Mouse (Mus musculus) hindbrain, embryonic 13.5 days (tissue): Measurements from ENCODE around the gene Hspa12b. TPM values are rescaled to one million over a fixed set of nuclear protein-coding genes. Genes with fewer than 3 reads are reported as not detected.

Experiments
- ATAC-seq: fragments of 200-750 bp; cut with Nextera tagmentation; 2 replicates; pipeline ENCODE4 v1.8.0; 2017; ENCODE audit warnings: moderate TSS enrichment; ENCODE audit not compliant: low FRiP score
- H3K27ac ChIP-seq: fragments of 300-500 bp; sonication (generic); 2 replicates; pipeline ENCODE4 v1.5.1; 2015; ENCODE audit warnings: inconsistent platforms, mild to moderate bottlenecking, moderate library complexity
- H3K27me3 ChIP-seq: fragments of 300-500 bp; sonication (generic); 2 replicates; pipeline ENCODE4 v1.6.1; 2015; ENCODE audit warnings: mild to moderate bottlenecking, inconsistent platforms
- H3K36me3 ChIP-seq: fragments of 300-500 bp; sonication (generic); 2 replicates; pipeline ENCODE4 v1.6.1; 2015; ENCODE audit warnings: mild to moderate bottlenecking, inconsistent platforms
- H3K4me1 ChIP-seq: fragments of 300-500 bp; sonication (generic); replicated peaks from 2 replicates; pipeline ENCODE4 v1.6.1; 2015; ENCODE audit warnings: inconsistent platforms
- H3K4me2 ChIP-seq: fragments of 300-500 bp; sonication (generic); 2 replicates; pipeline ENCODE4 v1.6.1; 2015; ENCODE audit warnings: inconsistent platforms, mild to moderate bottlenecking, moderate library complexity
- H3K4me3 ChIP-seq: fragments of 300-500 bp; sonication (generic); 2 replicates; pipeline ENCODE4 v1.5.1; 2015; ENCODE audit warnings: mild to moderate bottlenecking, inconsistent platforms
- H3K9ac ChIP-seq: fragments of 300-500 bp; sonication (generic); 2 replicates; pipeline ENCODE4 v1.6.1; 2015; ENCODE audit warnings: mild to moderate bottlenecking, inconsistent platforms
- H3K9me3 ChIP-seq: fragments of 300-500 bp; sonication (generic); 2 replicates; pipeline ENCODE4 v1.6.1; 2016; ENCODE audit warnings: inconsistent platforms
- WGBS: fragments of 180-500 bp; shearing (Covaris S2); methylation state at CpG from one replicate; pipeline ENCODE4 v1.1.7; 2015; 5-methylcytosine and 5-hydroxymethylcytosine counted together
- polyA plus RNA-seq: library from polyadenylated mRNA; unstranded; fragments of >200 nt; fragmentation: Nextera tagmentation; extraction: Ambion mirVana; gene quantifications from 2 replicates; pipeline ENCODE4 v1.2.1, GENCODE M21; 2015

The Hspa12b gene
- polyA plus RNA-seq, 1 experiment from 2014 or later = 4.6 TPM

GRCm38 (mm10) chr2:131132111-131132888, 5.2 kb downstream of the Hspa12b start:
- Histone ChIP-seq H3K9ac (no peak overlapping the region), H3K4me2 (no peak overlapping the region)
- ATAC-seq = no peak

GRCm38 (mm10) chr2:131132930-131133547, 6.0 kb downstream of the Hspa12b start, which contains the start of gene Gm11037:
Gm11037 (plus strand) TSS chr2:131133497.
- no peak within 1 kb of the TSS for H3K4me2 ChIP-seq
- H3K27ac ChIP-seq = no peak within 1 kb of the TSS
- no peaks in the 10 kb centered on the region for H3K36me3 ChIP-seq
- H3K4me1 ChIP-seq = no peaks in the 10 kb centered on the region
- no peaks in the 10 kb centered on the region for H3K27me3 ChIP-seq
- no peak within 1 kb of the TSS for H3K4me3 ChIP-seq
- no peaks in the 10 kb centered on the region for H3K9me3 ChIP-seq
- 89% methylated on average over 9 of the region's 9 CpGs for WGBS
- ATAC-seq = no peak
- no peak within 1 kb of the TSS for H3K9ac ChIP-seq

More at GRCm38 (mm10) chr2:131132111-131132888, 5.2 kb downstream of the Hspa12b start:
- H3K36me3 ChIP-seq = no peaks in the 10 kb centered on the region
- no peak overlapping the region for H3K27ac ChIP-seq
- H3K9me3 ChIP-seq = no peaks in the 10 kb centered on the region
- no peaks in the 10 kb centered on the region for H3K27me3 ChIP-seq
- peaks cover 4% of the 10 kb centered on the region for H3K4me1 ChIP-seq
- 82% methylated on average over 10 of the region's 10 CpGs for WGBS
- H3K4me3 ChIP-seq = no peak overlapping the region

GRCm38 (mm10) chr2:131134381-131134780, 7.3 kb downstream of the Hspa12b start:
- H3K4me1 ChIP-seq = no peaks in the 10 kb centered on the region
- ATAC-seq = no peak
- H3K36me3 ChIP-seq = no peaks in the 10 kb centered on the region
- H3K27ac ChIP-seq = no peak overlapping the region
- no peak overlapping the region for H3K4me3 ChIP-seq
- no peak overlapping the region for H3K9ac ChIP-seq
- no peaks in the 10 kb centered on the region for H3K9me3 ChIP-seq
- no peak overlapping the region for H3K4me2 ChIP-seq
- H3K27me3 ChIP-seq = no peaks in the 10 kb centered on the region
- 63% methylated on average over 1 of the region's 1 CpGs for WGBS

- no peak overlapping the region for H3K4me3 ChIP-seq
- no peaks in the 10 kb centered on the region for H3K36me3 ChIP-seq
- no peak overlapping the region for H3K9ac ChIP-seq
- H3K27me3 ChIP-seq = no peaks in the 10 kb centered on the region
- H3K9me3 ChIP-seq = no peaks in the 10 kb centered on the region
- H3K4me2 ChIP-seq = no peak overlapping the region
- no peak overlapping the region for H3K27ac ChIP-seq
- ATAC-seq = no peak
- no peaks in the 10 kb centered on the region for H3K4me1 ChIP-seq
- 88% methylated on average over 8 of the region's 8 CpGs for WGBS
Measured at GRCm38 (mm10) chr2:131134826-131135400, 7.8 kb downstream of the Hspa12b start.

- Histone ChIP-seq H3K27ac (no peak overlapping the region), H3K27me3 (no peaks in the 10 kb centered on the region), H3K4me1 (no peaks in the 10 kb centered on the region), H3K36me3 (no peaks in the 10 kb centered on the region), H3K9ac (no peak overlapping the region), H3K9me3 (no peaks in the 10 kb centered on the region), H3K4me2 (no peak overlapping the region), H3K4me3 (no peak overlapping the region)
- no peak for ATAC-seq
- WGBS = 86% methylated on average over 11 of the region's 11 CpGs
Measured at GRCm38 (mm10) chr2:131135521-131136139, 8.6 kb downstream of the Hspa12b start.

- ATAC-seq = no peak
- no peak overlapping the region for H3K9ac ChIP-seq
- H3K27me3 ChIP-seq = no peaks in the 10 kb centered on the region
- H3K4me3 ChIP-seq = no peak overlapping the region
- 79% methylated on average over 4 of the region's 4 CpGs for WGBS
- peaks cover 1% of the 10 kb centered on the region for H3K36me3 ChIP-seq
- H3K9me3 ChIP-seq = no peaks in the 10 kb centered on the region
- H3K27ac ChIP-seq = no peak overlapping the region
- no peak overlapping the region for H3K4me2 ChIP-seq
- H3K4me1 ChIP-seq = peaks cover 6% of the 10 kb centered on the region; the same call in 1 of the 2 replicates
Measured at GRCm38 (mm10) chr2:131138296-131138695, 11.2 kb downstream of the Hspa12b start.

- Histone ChIP-seq H3K4me1 (peaks cover 6% of the 10 kb centered on the region; the same call in 1 of the 2 replicates), H3K36me3 (peaks cover 6% of the 10 kb centered on the region), H3K9ac (no peak overlapping the region), H3K27me3 (no peaks in the 10 kb centered on the region), H3K4me2 (no peak overlapping the region), H3K9me3 (no peaks in the 10 kb centered on the region), H3K27ac (no peak overlapping the region), H3K4me3 (no peak overlapping the region)
- 76% methylated on average over 7 of the region's 7 CpGs for WGBS
- ATAC-seq = no peak
Measured at GRCm38 (mm10) chr2:131138760-131139159, 11.7 kb downstream of the Hspa12b start.

GRCm38 (mm10) chr2:131139287-131139686, 12.2 kb downstream of the Hspa12b start:
- Histone ChIP-seq H3K27me3 (no peaks in the 10 kb centered on the region), H3K4me1 (peaks cover 6% of the 10 kb centered on the region; the same call in 1 of the 2 replicates), H3K4me2 (no peak overlapping the region), H3K27ac (no peak overlapping the region), H3K36me3 (peaks cover 9% of the 10 kb centered on the region), H3K9me3 (no peaks in the 10 kb centered on the region), H3K4me3 (no peak overlapping the region), H3K9ac (no peak overlapping the region)
- no peak for ATAC-seq
- 94% methylated on average over 5 of the region's 5 CpGs for WGBS

GRCm38 (mm10) chr2:131139886-131140532, 12.9 kb downstream of the Hspa12b start:
- Histone ChIP-seq H3K27me3 (no peaks in the 10 kb centered on the region), H3K9ac (no peak overlapping the region), H3K36me3 (peaks cover 16% of the 10 kb centered on the region), H3K4me3 (no peak overlapping the region), H3K4me2 (no peak overlapping the region), H3K27ac (no peak overlapping the region), H3K9me3 (no peaks in the 10 kb centered on the region), H3K4me1 (peaks cover 6% of the 10 kb centered on the region; the same call in 1 of the 2 replicates)
- ATAC-seq = no peak
- 62% methylated on average over 5 of the region's 5 CpGs for WGBS

GRCm38 (mm10) chr2:131140533-131140905, 13.4 kb downstream of the Hspa12b start:
- Histone ChIP-seq H3K9me3 (no peaks in the 10 kb centered on the region), H3K36me3 (peaks cover 21% of the 10 kb centered on the region), H3K9ac (no peak overlapping the region), H3K4me2 (no peak overlapping the region), H3K4me3 (no peak overlapping the region), H3K27me3 (no peaks in the 10 kb centered on the region), H3K4me1 (peaks cover 6% of the 10 kb centered on the region; the same call in 1 of the 2 replicates), H3K27ac (0 out of 2 replicates have a peak overlapping the region, but pooled peaks have one; percentile 8)
- 73% methylated on average over 5 of the region's 5 CpGs for WGBS
- no peak for ATAC-seq

GRCm38 (mm10) chr2:131141336-131141986, 14.4 kb downstream of the Hspa12b start:
- H3K9me3 ChIP-seq = no peaks in the 10 kb centered on the region
- no peak overlapping the region for H3K27ac ChIP-seq
- no peak overlapping the region for H3K4me3 ChIP-seq
- H3K27me3 ChIP-seq = no peaks in the 10 kb centered on the region
- no peak overlapping the region for H3K4me2 ChIP-seq
- H3K9ac ChIP-seq = no peak overlapping the region
- H3K36me3 ChIP-seq = peaks cover 31% of the 10 kb centered on the region
- peaks cover 6% of the 10 kb centered on the region; the same call in 1 of the 2 replicates for H3K4me1 ChIP-seq
- ATAC-seq = no peak
- 87% methylated on average over 8 of the region's 8 CpGs for WGBS
